Mouse (Mus musculus) ES-Bruce4 (cell line): ENCODE results near the gene Lim2. TPM values are rescaled to one million over a fixed set of nuclear protein-coding genes. Genes with fewer than 3 reads are reported as not detected.

Experiments used
- H3K27ac ChIP-seq: 2 replicates; pipeline ENCODE4 v1.5.1; 2012; ENCODE audit warnings: low read length, inconsistent platforms; ENCODE audit not compliant: insufficient read depth
- H3K27me3 ChIP-seq: 2 replicates; pipeline ENCODE4 v1.6.1; 2012; ENCODE audit warnings: mild to moderate bottlenecking, low read length, inconsistent platforms; ENCODE audit not compliant: control insufficient read depth, poor library complexity, insufficient read depth, severe bottlenecking
- H3K36me3 ChIP-seq: 2 replicates; pipeline ENCODE4 v1.6.1; 2012; ENCODE audit warnings: inconsistent platforms, mild to moderate bottlenecking, low read length, moderate library complexity; ENCODE audit not compliant: control insufficient read depth, poor library complexity, insufficient read depth, severe bottlenecking
- H3K4me1 ChIP-seq: one replicate; pipeline ENCODE4 v1.8.1; 2011; ENCODE audit warnings: low read length; ENCODE audit not compliant: control insufficient read depth, insufficient read depth
- H3K4me3 ChIP-seq: 2 replicates; pipeline ENCODE4 v1.5.1; 2011; ENCODE audit warnings: low read depth, mild to moderate bottlenecking, low read length
- H3K9ac ChIP-seq: 2 replicates; pipeline ENCODE4 v1.6.1; 2012; ENCODE audit warnings: low read depth, mild to moderate bottlenecking, inconsistent platforms; ENCODE audit not compliant: poor library complexity, severe bottlenecking
- H3K9me3 ChIP-seq: replicated peaks from 2 replicates; pipeline ENCODE4 v1.6.1; 2012; ENCODE audit warnings: mild to moderate bottlenecking, low read length, inconsistent platforms; ENCODE audit not compliant: control insufficient read depth, poor library complexity, insufficient read depth, severe bottlenecking
- CTCF ChIP-seq: IDR thresholded peaks from one replicate; pipeline ENCODE4 v1.8.1; 2011; ENCODE audit warnings: low read depth, low read length
- EP300 ChIP-seq: IDR thresholded peaks from 2 replicates; pipeline ENCODE4 v1.6.1; 2011; ENCODE audit warnings: low read depth, low read length; ENCODE audit not compliant: insufficient read depth
- POLR2A ChIP-seq: IDR thresholded peaks from one replicate; pipeline ENCODE4 v1.8.1; 2011; ENCODE audit warnings: low read length; ENCODE audit not compliant: insufficient read depth
- polyA plus RNA-seq: library from polyadenylated mRNA; stranded (reverse); fragments of >200 nt; gene quantifications from 2 replicates; pipeline ENCODE4 v1.2.4, GENCODE M21; 2011; ENCODE audit warnings: low read depth; ENCODE audit not compliant: missing spikeins, insufficient read depth, insufficient read length

Lim2 gene
- polyA plus RNA-seq, 1 experiment, result 0.27 TPM

DNA sequence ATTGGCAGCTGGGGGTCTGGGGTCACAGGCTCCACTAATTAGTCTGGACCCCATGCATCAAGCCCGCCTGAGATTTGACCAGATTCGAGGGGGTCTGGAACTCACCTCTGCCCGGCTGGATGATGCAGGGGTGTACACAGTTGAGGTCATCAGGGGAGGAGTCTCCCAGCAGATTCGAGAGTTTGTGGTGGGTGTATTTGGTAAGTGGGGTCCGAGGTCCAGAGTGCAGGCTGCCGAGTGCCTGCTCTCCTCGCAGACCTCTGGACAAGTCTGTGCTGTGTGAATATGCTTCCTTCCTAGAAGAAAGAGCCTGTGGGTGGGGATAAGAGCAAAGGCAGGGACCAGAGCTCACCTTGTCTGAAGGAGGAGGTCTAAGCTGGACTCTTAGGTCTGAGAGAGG, 36.5 kb downstream of the Lim2 start:
- Histone ChIP-seq H3K27me3 (no peaks in the 10 kb centered on the region), H3K9ac (no peak overlapping the region)
- TF ChIP-seq EP300 (no peak), CTCF (no peak), POLR2A (no peak)

DNA sequence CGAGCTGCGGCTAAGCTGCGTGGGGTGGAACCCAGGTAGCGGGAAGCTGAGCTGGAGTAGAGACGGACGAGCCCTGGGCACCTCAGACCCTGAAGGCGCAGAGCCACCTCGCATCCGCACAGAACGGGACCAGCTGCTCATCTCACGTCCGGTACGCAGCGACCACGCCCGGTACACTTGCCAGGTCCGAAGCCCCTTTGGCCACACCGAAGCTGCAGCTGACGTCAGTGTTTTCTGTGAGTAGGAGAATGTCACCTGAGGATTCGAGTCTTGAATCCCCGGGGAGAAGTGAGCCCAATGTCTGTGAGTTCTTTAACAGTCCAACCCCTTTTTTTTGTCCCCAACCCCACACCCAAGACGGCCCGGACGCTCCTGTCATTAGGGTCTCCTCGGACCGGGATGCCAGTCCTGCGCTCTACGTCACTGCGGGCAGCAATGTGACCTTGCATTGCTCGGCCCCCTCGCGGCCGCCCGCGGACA, 37.4 kb downstream of the Lim2 start:
- TF ChIP-seq CTCF (no peak), EP300 (no peak)
- Histone ChIP-seq H3K9me3 (no peaks in the 10 kb centered on the region), H3K27me3 (no peaks in the 10 kb centered on the region), H3K27ac (no peak overlapping the region), H3K9ac (no peak overlapping the region), H3K36me3 (no peaks in the 10 kb centered on the region), H3K4me3 (peak overlapping the region; percentile 70), H3K4me1 (no peaks in the 10 kb centered on the region)

More for the DNA sequence above, 36.5 kb downstream of the Lim2 start:
- Histone ChIP-seq H3K27ac (no peak overlapping the region), H3K36me3 (no peaks in the 10 kb centered on the region), H3K9me3 (no peaks in the 10 kb centered on the region), H3K4me1 (no peaks in the 10 kb centered on the region), H3K4me3 (no peak overlapping the region)

DNA sequence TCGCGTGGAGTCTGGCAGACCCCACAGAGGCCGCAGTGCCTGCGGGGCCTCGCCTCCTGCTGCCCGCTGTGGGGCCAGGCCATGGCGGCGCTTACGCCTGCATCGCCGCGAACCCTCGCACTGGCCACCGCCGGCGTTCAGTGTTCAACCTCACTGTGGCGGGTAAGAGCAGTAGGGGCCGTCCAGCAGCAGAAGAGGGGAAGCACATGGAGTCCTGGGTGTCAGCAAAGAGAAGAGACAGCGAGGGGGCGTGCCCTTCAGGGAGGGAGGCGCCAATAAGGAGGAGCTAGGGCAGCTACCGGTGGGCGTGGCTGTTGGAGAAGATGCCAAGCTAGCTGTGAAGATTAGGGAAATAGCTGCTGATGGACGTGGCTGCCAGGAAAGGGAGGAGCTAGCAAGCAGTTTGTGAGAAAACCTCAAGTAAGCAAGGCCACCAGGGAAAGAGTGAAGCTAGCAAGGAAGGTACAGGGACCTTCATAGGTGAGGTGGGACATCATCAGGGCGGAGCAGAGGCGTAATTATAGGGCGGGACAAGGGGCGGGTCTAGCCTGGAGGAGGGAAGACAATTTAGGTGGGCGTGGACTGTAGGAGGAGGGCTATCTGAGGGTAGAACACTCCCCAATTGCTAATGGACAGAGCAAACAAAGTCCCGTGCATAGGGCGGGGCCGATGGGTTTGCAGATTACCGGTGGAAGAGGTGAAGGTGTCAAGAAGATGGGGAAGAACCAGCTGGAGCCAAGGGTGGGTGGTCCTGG, 38.1 kb downstream of the Lim2 start:
- Histone ChIP-seq H3K4me1 (no peaks in the 10 kb centered on the region), H3K27me3 (no peaks in the 10 kb centered on the region), H3K4me3 (peak overlapping the region; percentile 70), H3K36me3 (no peaks in the 10 kb centered on the region), H3K9me3 (no peaks in the 10 kb centered on the region), H3K27ac (no peak overlapping the region; the same call in 1 of the 2 replicates), H3K9ac (no peak overlapping the region)
- no peak for TF ChIP-seq EP300
- no peak for TF ChIP-seq POLR2A
- no peak for TF ChIP-seq CTCF

- H3K27me3 ChIP-seq, result no peaks in the 10 kb centered on the region
- H3K9me3 ChIP-seq, result no peaks in the 10 kb centered on the region
- no peaks in the 10 kb centered on the region for H3K36me3 ChIP-seq
- peak overlapping the region; percentile 70 for H3K4me3 ChIP-seq
- peak overlapping the region; percentile 14 for H3K9ac ChIP-seq
- no peaks in the 10 kb centered on the region for H3K4me1 ChIP-seq
- TF ChIP-seq CTCF (peak; percentile 91), EP300 (0 out of 2 replicates have a peak, but pooled peaks have one; percentile 19), POLR2A (no peak)
- H3K27ac ChIP-seq, result no peak overlapping the region
Measured at GRCm38 (mm10) chr7:43466099-43466694, 38.7 kb downstream of the Lim2 start.

DNA sequence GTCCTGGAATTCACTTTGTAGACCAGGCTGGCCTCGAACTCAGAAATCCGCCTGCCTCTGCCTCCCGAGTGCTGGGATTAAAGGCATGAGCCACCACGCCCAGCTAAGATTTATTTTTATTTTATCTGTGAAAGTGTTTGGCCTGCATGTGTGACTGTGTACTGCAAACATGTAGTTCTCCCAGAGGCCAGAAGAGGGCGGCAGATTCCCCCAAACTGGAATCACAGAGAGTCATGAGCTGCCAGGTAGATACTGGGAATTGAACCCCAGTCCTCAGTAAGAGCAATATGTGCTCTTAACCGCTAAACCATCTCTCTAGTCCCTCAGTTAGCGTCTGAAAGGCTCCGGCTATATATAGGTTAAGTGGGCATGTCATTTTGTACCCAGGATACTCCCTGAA, 42.9 kb downstream of the Lim2 start:
- Histone ChIP-seq H3K27ac (no peak overlapping the region), H3K27me3 (no peaks in the 10 kb centered on the region), H3K9me3 (no peaks in the 10 kb centered on the region), H3K4me1 (no peaks in the 10 kb centered on the region), H3K9ac (no peak overlapping the region), H3K4me3 (no peak overlapping the region), H3K36me3 (no peaks in the 10 kb centered on the region)
- TF ChIP-seq CTCF (peak; percentile 64), EP300 (no peak), POLR2A (no peak)

GRCm38 (mm10) chr7:43475706-43476105, 48.2 kb downstream of the Lim2 start:
- H3K36me3 ChIP-seq, result no peaks in the 10 kb centered on the region
- 0 out of 2 replicates have a peak, but pooled peaks cover 2% of the 10 kb centered on the region for H3K27me3 ChIP-seq
- no peaks in the 10 kb centered on the region for H3K9me3 ChIP-seq
- TF ChIP-seq POLR2A (no peak), EP300 (no peak), CTCF (peak; percentile 74)
- no peak overlapping the region for H3K27ac ChIP-seq
- peak overlapping the region; percentile 23 for H3K4me3 ChIP-seq
- H3K4me1 ChIP-seq, result no peaks in the 10 kb centered on the region
- no peak overlapping the region for H3K9ac ChIP-seq
